Mouse (Mus musculus) cortical plate, adult 2 months (tissue): Measurements from ENCODE around the gene Lats1. TPM values are rescaled to one million over a fixed set of nuclear protein-coding genes. Genes with fewer than 3 reads are reported as not detected.

Experiments
- H3K27ac ChIP-seq: fragments of 200-500 bp; 2 replicates; pipeline ENCODE4 v1.5.1; 2012; ENCODE audit warnings: low read length, control low read depth, inconsistent platforms; ENCODE audit not compliant: insufficient read depth
- H3K4me1 ChIP-seq: fragments of 200-500 bp; 2 replicates; pipeline ENCODE4 v1.6.1; 2011; ENCODE audit warnings: low read length; ENCODE audit not compliant: control insufficient read depth, insufficient read depth
- H3K4me3 ChIP-seq: fragments of 200-500 bp; 2 replicates; pipeline ENCODE4 v1.5.1; 2011; ENCODE audit warnings: mild to moderate bottlenecking, low read length, control low read depth; ENCODE audit not compliant: insufficient read depth
- CTCF ChIP-seq: fragments of 200-500 bp; IDR thresholded peaks from 2 replicates; pipeline ENCODE4 v1.5.1; 2011; ENCODE audit warnings: mild to moderate bottlenecking, control low read depth, low read length; ENCODE audit not compliant: insufficient read depth; ENCODE audit errors: extremely low read depth
- POLR2A ChIP-seq: fragments of 200-500 bp; IDR thresholded peaks from 2 replicates; pipeline ENCODE4 v1.6.1; 2011; ENCODE audit warnings: mild to moderate bottlenecking, low read length, control low read depth; ENCODE audit not compliant: insufficient read depth; ENCODE audit errors: extremely low read depth
- polyA plus RNA-seq: library from polyadenylated mRNA; depleted of rRNA; stranded (reverse); fragments of >200 nt; gene quantifications from 2 replicates; pipeline ENCODE4 v1.2.3, GENCODE M21; 2012

The Lats1 gene
- polyA plus RNA-seq, 1 experiment = 17.1 TPM

DNA sequence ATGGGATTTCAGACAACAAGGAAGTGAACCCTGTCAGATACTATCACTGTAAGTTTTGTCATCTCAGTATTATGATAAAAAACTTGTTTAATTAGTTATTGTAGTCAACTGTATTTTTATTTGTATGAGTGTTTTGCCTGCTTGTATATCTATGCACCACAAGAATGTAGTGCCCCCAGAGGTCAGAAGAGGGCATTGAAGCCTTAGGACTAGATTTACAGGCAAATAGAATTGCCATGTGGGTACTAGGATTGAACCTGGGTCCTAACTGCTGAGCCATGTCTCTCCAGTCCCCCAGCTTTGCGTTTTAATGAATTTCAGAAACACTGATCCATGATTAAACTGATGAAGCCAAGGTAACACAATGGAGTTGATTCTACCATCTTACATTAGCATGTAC lies 7.3 kb upstream of the Lats1 start:
- Histone ChIP-seq H3K27ac (no peak overlapping the region), H3K4me3 (no peak overlapping the region), H3K4me1 (no peaks in the 10 kb centered on the region)
- no peak for TF ChIP-seq POLR2A
- no peak for TF ChIP-seq CTCF

DNA sequence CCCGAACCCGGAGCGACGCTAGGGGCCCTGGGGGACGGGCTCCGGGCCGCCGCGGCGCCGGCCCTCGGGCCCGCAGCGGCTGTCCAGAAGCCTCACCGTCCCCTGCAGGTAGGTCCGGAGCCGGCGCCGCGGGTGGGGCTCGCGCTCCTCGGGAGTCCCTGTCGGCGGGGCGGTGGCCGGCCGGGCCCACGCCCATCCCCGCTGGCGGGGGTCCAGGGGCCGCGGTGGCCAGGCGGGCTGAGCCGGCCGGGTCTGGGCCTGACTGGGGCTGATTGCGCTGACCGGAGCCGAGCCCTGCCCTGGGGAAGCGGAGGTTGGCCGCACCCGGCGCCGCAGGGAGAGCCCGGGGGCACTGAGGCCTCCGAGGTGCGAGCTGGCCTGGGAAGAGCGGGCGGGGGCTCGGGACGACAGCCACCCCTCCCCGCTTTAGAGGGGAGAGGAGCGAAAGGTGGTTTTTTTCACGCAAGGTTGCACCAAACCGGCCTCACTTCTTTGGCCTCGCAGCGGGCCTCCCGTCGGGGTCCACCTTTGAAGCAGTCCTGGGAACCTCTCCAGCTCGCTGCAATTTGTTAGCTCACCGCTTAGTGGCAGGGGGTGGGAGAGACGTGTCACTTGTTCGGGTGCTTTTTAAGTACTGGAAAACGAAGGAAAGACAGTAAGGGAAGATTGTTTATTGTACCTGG lies 470 bp downstream of the Lats1 start:
- H3K4me1 ChIP-seq = peaks cover 12% of the 10 kb centered on the region; the same call in 1 of the 2 replicates
- TF ChIP-seq CTCF (0 out of 2 replicates have a peak, but pooled peaks have one; percentile 9), POLR2A (no peak)
- H3K27ac ChIP-seq = peak overlapping the region; percentile 97
- peak overlapping the region; percentile 89 for H3K4me3 ChIP-seq

DNA sequence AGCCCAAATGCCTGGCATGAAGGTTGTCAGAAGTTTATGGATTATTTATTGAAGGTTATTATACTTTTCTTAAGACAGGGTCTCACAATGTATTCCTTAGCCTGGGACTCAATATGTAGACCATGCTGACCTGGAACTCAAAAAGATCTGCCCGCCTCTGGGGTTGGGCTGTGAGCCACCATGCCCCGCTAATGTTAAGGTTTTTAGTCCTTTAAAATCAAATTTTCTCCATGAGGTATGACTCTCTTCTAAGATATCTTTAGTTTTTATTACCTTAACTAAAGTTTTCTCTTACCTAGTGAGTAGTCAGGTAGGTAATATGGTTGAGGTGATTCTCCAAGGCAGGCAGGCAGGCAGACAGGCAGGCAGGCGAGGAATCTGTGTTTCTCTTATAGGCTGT lies 1.2 kb downstream of the Lats1 start:
- H3K27ac ChIP-seq = no peak overlapping the region
- peaks cover 12% of the 10 kb centered on the region; the same call in 1 of the 2 replicates for H3K4me1 ChIP-seq
- TF ChIP-seq CTCF (no peak), POLR2A (no peak)
- H3K4me3 ChIP-seq = peak overlapping the region; percentile 89; the same call in 1 of the 2 replicates

DNA sequence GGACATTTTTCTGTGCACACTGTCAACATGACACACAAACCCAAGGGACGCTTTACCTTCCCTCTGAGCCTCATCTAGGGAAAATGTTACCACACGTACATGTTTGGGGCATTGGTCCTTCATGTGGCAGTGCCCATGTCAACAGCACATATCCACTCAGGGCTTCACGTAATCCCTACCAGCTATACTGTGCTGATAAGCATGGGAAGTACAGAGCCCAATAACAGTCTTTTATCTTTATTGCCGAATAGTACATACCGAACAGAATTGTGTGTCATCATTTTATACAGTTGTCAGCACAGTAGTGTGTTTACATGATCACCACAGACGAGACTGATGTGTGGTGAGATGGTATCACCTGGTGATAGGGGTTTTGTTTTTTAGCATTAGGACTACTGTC lies 5.9 kb downstream of the Lats1 start:
- H3K4me1 ChIP-seq = peaks cover 8% of the 10 kb centered on the region; the same call in 1 of the 2 replicates
- H3K27ac ChIP-seq = no peak overlapping the region
- no peak for TF ChIP-seq CTCF
- no peak for TF ChIP-seq POLR2A
- H3K4me3 ChIP-seq = no peak overlapping the region

DNA sequence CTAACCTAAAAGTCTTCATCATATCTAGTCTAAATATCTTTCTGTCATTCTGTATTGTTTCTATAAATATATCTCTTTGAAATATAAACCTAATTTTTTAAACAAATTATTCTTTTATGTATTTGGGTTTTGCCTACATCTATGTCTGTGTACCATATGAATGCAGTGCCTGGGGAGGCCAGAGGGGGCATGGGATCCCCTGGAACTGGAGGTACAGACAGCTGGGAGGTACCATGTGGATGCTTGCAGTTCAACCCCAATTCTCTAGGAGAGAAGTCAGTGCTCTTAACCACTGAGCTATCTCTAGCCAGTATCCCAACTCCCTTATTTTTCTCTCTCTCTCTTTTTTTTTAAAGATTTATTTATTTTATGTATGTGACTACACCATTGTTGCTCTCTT lies 14.3 kb downstream of the Lats1 start:
- no peak for TF ChIP-seq POLR2A
- TF ChIP-seq CTCF = no peak
- H3K4me1 ChIP-seq = no peaks in the 10 kb centered on the region
- H3K27ac ChIP-seq = no peak overlapping the region
- H3K4me3 ChIP-seq = no peak overlapping the region

DNA sequence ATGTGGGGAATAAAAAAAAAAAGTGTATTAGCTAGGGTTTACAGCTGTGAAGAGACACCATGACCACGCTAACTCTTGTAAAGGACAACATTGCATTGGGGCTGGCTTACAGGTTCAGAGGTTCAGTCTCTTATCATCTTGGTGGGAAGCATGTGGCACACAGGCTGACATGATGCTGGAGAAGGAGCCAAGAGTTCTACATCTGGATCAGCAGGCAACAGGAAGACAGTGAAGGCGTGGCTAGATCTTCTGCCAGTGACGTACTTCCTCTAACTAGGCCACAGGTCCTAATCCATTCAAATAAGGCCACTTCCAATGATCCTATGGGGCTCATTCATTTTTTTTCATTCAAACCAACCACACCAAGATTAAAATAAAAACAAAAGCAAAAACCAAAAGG lies 19.1 kb downstream of the Lats1 start:
- H3K27ac ChIP-seq = no peak overlapping the region
- no peak overlapping the region for H3K4me3 ChIP-seq
- no peaks in the 10 kb centered on the region for H3K4me1 ChIP-seq
- TF ChIP-seq POLR2A (no peak), CTCF (no peak)

DNA sequence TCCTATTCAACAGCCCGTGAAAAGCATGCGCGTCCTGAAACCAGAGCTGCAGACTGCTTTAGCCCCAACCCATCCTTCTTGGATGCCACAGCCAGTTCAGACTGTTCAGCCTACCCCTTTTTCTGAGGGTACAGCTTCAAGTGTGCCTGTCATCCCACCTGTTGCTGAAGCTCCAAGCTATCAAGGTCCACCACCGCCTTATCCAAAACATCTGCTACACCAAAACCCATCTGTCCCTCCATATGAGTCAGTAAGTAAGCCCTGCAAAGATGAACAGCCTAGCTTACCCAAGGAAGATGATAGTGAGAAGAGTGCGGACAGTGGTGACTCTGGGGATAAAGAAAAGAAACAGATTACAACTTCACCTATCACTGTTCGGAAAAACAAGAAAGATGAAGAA lies 21.6 kb downstream of the Lats1 start:
- Histone ChIP-seq H3K4me1 (no peaks in the 10 kb centered on the region), H3K4me3 (no peak overlapping the region)
- TF ChIP-seq POLR2A (no peak), CTCF (no peak)

DNA sequence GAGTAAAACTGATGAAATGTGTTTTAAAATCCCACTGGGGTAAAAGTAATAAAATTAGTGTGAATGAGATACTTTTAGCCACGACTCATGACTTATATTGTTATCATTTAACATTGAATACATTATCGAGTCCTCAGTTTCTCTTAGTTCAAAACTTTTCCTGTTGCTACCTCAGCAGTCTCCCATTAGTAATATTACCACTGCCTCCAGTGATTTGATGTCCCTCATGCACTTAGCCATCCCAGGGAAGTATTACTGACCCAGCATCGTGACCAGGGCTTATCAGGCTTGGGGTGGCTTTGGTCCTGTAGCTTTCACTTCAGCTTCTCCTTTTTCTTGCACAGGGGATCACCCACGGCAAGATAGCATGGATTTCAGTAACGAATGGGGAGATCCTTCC lies 29.1 kb downstream of the Lats1 start:
- Histone ChIP-seq H3K4me1 (no peaks in the 10 kb centered on the region), H3K4me3 (no peak overlapping the region), H3K27ac (no peak overlapping the region)
- no peak for TF ChIP-seq POLR2A
- no peak for TF ChIP-seq CTCF

More for the DNA sequence above, 21.6 kb downstream of the Lats1 start:
- H3K27ac ChIP-seq = no peak overlapping the region

GRCm38 (mm10) chr10:7712506-7712905 lies 31.5 kb downstream of the Lats1 start:
- H3K27ac ChIP-seq = no peak overlapping the region
- no peak overlapping the region for H3K4me3 ChIP-seq
- TF ChIP-seq POLR2A = no peak
- no peak for TF ChIP-seq CTCF
- H3K4me1 ChIP-seq = no peaks in the 10 kb centered on the region

DNA sequence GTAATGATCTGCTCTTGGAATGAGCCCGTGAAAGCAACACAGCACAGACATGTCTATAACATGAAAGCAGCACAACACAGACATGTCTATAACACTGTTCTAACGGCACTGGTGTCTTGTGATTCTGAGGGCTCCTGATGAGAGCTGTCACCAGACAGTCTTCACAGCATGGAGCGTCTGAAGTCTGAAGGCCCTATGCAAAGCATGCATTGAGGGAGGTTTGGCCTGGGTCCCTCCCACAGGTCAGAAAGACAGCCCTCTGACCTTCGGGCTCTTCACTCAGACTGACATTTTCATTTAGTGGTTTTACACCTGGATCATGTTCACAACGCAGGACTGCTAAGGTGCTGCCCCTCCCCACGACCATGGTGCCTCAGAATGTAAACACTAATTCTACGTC lies 34.0 kb downstream of the Lats1 start:
- H3K4me1 ChIP-seq = no peaks in the 10 kb centered on the region
- TF ChIP-seq POLR2A (no peak), CTCF (no peak)
- no peak overlapping the region for H3K27ac ChIP-seq
- no peak overlapping the region for H3K4me3 ChIP-seq
